Mouse (Mus musculus): Measurements from ENCODE around the gene Erbb3. TPM values are rescaled to one million over a fixed set of nuclear protein-coding genes. Genes with fewer than 3 reads are reported as not detected.
A peak's percentile ranks its signal among the peaks of the same experiment; 100 is the strongest.
"Not testable (repeated sequence)": the region's sequence is repeated elsewhere in the genome, so short reads cannot be mapped to it uniquely, and the experiment has no call there.

The Erbb3 gene
- 2.2 and 2.6 TPM in 2 replicates for polyA plus RNA-seq (2012; ENCODE audit: insufficient read depth, insufficient read length, missing spikeins)

DNA sequence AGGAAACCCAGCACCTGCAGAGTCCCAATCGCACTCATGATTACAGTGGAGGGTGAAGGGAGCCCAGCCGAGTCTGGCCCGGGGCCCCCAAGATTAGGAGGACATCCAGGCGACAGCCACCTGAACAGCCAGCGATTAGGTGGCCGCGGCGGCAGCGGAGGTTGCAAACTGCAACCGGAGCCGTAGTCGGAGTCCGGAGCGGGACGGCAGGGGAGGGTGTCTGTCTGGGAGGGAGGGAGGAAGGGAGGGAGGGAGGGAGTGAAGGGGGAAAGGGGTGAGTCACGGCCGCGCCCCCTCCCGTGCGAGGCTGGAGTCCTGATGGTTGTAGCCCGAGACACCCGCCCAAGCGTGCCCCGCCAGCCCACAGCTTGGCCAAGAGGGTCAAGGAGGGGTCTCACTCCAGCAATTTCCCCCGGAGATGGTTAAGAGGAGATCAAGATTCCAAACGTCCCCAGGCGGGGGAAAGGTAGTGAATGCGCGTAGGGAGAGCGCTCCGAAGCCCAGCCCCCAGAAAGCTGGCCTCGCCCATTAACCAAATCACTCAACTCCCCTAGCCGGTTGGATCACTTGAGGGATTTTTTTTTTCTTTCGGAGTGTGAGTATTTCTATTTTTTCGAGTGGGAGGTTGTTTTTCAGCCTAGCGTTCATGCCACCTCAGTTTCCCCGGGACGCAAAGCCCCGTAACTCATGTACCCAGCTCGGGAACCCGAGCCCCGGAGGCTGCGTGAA lies at the start of gene Erbb3:
Gene Erbb3, minus strand, starts transcription at position 189 of the 729 bp plus-strand sequence.
- Histone ChIP-seq H3K4me3 (ENCODE audit: insufficient read depth, low read length) (peak within 1 kb of the TSS; percentile 68), H3K4me1 (ENCODE audit: control insufficient read depth, insufficient read depth, low read length) (no peaks in the 10 kb centered on the region), H3K27ac (ENCODE audit: insufficient read depth, low read depth, low read length) (no peak within 1 kb of the TSS)
- TF ChIP-seq CTCF (IDR thresholded peaks at IDR 0.05; ENCODE audit: low read depth, low read length) (no peak), POLR2A (IDR thresholded peaks at IDR 0.05; ENCODE audit: borderline replicate concordance, low read depth, low read length) (no peak)

GRCm38 (mm10) chr10:128637011-128637410 lies 47.6 kb upstream of the Erbb3 start:
- no peak for TF ChIP-seq POLR2A (IDR thresholded peaks at IDR 0.05; ENCODE audit: borderline replicate concordance, low read depth, low read length)
- TF ChIP-seq CTCF (IDR thresholded peaks at IDR 0.05; ENCODE audit: low read depth, low read length) = no peak
- no peaks in the 10 kb centered on the region for H3K4me1 ChIP-seq (ENCODE audit: control insufficient read depth, insufficient read depth, low read length)
- peak overlapping the region; percentile 11; the same call in 1 of the 2 replicates for H3K4me3 ChIP-seq (ENCODE audit: insufficient read depth, low read length)
- H3K27ac ChIP-seq (ENCODE audit: insufficient read depth, low read depth, low read length) = no peak overlapping the region

- no peaks in the 10 kb centered on the region for H3K4me1 ChIP-seq (ENCODE audit: control insufficient read depth, insufficient read depth, low read length)
- TF ChIP-seq POLR2A (IDR thresholded peaks at IDR 0.05; ENCODE audit: borderline replicate concordance, low read depth, low read length) (no peak), CTCF (IDR thresholded peaks at IDR 0.05; ENCODE audit: low read depth, low read length) (no peak)
- no peak overlapping the region for H3K27ac ChIP-seq (ENCODE audit: insufficient read depth, low read depth, low read length)
- H3K4me3 ChIP-seq (ENCODE audit: insufficient read depth, low read length) = no peak overlapping the region
These were observed 47.1 kb upstream of the Erbb3 start for GRCm38 (mm10) chr10:128636561-128636960.

- TF ChIP-seq POLR2A (IDR thresholded peaks at IDR 0.05; ENCODE audit: borderline replicate concordance, low read depth, low read length) (no peak), CTCF (IDR thresholded peaks at IDR 0.05; ENCODE audit: low read depth, low read length) (no peak)
- Histone ChIP-seq H3K27ac (ENCODE audit: insufficient read depth, low read depth, low read length) (no peak overlapping the region), H3K4me1 (ENCODE audit: control insufficient read depth, insufficient read depth, low read length) (no peaks in the 10 kb centered on the region), H3K4me3 (ENCODE audit: insufficient read depth, low read length) (no peak overlapping the region)
These were observed 46.2 kb upstream of the Erbb3 start for GRCm38 (mm10) chr10:128635697-128636096.

DNA sequence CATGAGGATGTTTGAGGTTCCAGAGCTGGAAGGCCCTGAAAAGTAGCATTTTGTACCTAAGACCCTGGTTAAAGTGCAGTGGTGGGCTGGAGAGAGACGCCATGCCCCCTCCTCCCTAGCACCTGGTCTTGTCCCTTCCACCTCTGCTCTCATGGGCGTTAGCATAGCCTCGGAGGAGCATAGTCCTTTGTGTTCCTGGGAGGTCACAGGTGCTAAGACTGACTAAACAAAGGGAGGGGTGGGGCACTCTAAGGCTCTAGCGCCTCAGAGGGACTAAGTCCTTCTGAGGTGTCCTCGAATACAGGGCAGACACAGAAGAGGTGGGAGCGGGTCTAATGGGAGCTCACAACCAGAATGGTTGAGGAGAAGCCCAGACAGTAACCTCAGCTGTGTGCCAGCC lies 42.1 kb upstream of the Erbb3 start:
- TF ChIP-seq POLR2A (IDR thresholded peaks at IDR 0.05; ENCODE audit: borderline replicate concordance, low read depth, low read length) = no peak
- no peak for TF ChIP-seq CTCF (IDR thresholded peaks at IDR 0.05; ENCODE audit: low read depth, low read length)
- H3K4me1 ChIP-seq (ENCODE audit: control insufficient read depth, insufficient read depth, low read length) = peaks cover 10% of the 10 kb centered on the region
- no peak overlapping the region for H3K27ac ChIP-seq (ENCODE audit: insufficient read depth, low read depth, low read length)
- no peak overlapping the region for H3K4me3 ChIP-seq (ENCODE audit: insufficient read depth, low read length)

DNA sequence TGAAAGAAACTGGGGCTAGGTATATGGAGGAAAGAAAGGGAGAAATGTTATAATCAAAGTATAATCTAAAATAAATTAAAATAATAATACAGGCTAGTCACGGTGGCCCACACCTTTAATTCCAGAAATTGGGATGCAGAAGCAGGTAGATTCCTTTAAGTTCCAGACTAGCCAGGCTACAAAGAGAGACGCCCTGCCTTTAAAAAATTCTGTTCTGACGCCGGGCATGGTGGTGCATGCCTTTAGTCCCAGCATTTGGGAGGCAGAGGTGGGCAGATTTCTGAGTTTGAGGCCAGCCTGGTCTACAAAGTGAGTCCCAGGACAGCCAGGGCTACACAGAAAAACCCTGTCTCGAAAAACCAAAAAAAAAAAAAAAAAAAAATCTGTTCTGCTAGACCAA lies 40.9 kb upstream of the Erbb3 start:
- H3K4me1 ChIP-seq (ENCODE audit: control insufficient read depth, insufficient read depth, low read length); H3K27ac ChIP-seq (ENCODE audit: insufficient read depth, low read depth, low read length); H3K4me3 ChIP-seq (ENCODE audit: insufficient read depth, low read length): not testable (repeated sequence)

- TF ChIP-seq POLR2A (IDR thresholded peaks at IDR 0.05; ENCODE audit: borderline replicate concordance, low read depth, low read length) (no peak), CTCF (IDR thresholded peaks at IDR 0.05; ENCODE audit: low read depth, low read length) (no peak)
- H3K4me3 ChIP-seq (ENCODE audit: insufficient read depth, low read length) = no peak overlapping the region
- no peak overlapping the region for H3K27ac ChIP-seq (ENCODE audit: insufficient read depth, low read depth, low read length)
- H3K4me1 ChIP-seq (ENCODE audit: control insufficient read depth, insufficient read depth, low read length) = peaks cover 10% of the 10 kb centered on the region
These were observed 40.3 kb upstream of the Erbb3 start for GRCm38 (mm10) chr10:128629746-128630145.

DNA sequence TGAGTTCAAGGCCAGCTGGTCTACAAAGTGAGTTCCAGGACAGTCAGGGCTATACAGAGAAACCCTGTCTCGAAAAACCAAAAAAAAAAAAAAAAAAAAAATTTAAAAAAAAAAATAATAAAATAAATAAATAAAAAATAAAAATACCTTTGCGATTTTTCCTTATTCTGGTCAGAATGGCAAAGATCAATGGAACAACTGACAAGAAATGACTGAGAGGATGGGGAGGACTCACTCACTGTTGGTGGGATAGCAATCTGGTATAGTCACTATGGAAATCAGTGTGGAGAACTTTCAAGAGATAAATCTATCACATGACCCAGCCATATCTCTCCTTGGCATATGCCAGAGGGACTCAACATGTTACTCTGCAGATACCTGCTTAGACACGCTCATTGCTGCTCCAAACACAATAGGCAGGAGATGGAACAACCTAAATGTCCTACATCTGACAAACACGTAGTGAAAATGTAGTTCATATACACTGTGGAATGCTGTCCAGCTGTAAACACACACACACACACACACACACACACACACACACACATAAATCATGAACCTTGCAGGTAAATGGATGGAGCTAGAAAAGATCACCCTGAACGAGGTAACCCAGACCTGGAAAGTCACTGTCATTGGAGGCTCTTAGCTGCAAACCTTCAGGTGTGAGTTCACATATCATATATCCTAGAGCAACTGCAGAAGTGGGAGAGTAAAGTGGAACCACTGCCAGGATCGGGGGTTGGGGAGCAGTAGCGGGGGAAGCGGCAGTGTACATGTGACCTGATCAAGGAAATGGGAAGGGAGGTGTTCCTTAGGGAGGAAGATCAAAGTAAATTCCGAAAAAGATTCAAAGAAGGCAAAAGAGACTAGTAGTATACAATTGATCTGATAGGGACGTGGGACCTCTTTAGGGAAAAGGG lies 38.2 kb upstream of the Erbb3 start:
- Histone ChIP-seq H3K4me3 (ENCODE audit: insufficient read depth, low read length) (no peak overlapping the region), H3K27ac (ENCODE audit: insufficient read depth, low read depth, low read length) (no peak overlapping the region), H3K4me1 (ENCODE audit: control insufficient read depth, insufficient read depth, low read length) (peaks cover 10% of the 10 kb centered on the region)
- TF ChIP-seq CTCF (IDR thresholded peaks at IDR 0.05; ENCODE audit: low read depth, low read length) (no peak), POLR2A (IDR thresholded peaks at IDR 0.05; ENCODE audit: borderline replicate concordance, low read depth, low read length) (no peak)

- peak within 1 kb of the TSS; percentile 76 for H3K27ac ChIP-seq (ENCODE audit: insufficient read depth, low read depth, low read length)
- H3K4me1 ChIP-seq (ENCODE audit: control insufficient read depth, insufficient read depth, low read length) = peaks cover 10% of the 10 kb centered on the region
- peak within 1 kb of the TSS; percentile 78 for H3K4me3 ChIP-seq (ENCODE audit: insufficient read depth, low read length)
- TF ChIP-seq POLR2A (IDR thresholded peaks at IDR 0.05; ENCODE audit: borderline replicate concordance, low read depth, low read length) = peak; percentile 82; the same call in 1 of the 2 replicates
- TF ChIP-seq CTCF (IDR thresholded peaks at IDR 0.05; ENCODE audit: low read depth, low read length) = no peak
These were observed 37.2 kb upstream of the Erbb3 start, which contains the start of gene Rps26 for GRCm38 (mm10) chr10:128626311-128627310. TSS of gene Rps26 (minus strand) at chr10:128626747.

Measured in bone marrow macrophage, adult 2 months (primary cell).